Mouse (Mus musculus) kidney, embryonic 14.5 days (tissue): Measurements from ENCODE around the gene Cdh20. TPM values are rescaled to one million over a fixed set of nuclear protein-coding genes. Genes with fewer than 3 reads are reported as not detected.

ENCODE experiments used
- ATAC-seq: fragments of 200-750 bp; cut with Nextera tagmentation; 2 replicates; pipeline ENCODE4 v1.8.0; 2017; ENCODE audit warnings: moderate number of reproducible peaks, mild to moderate bottlenecking, moderate TSS enrichment, moderate library complexity; ENCODE audit not compliant: low FRiP score, low TSS enrichment
- H3K27ac ChIP-seq: fragments of 300-500 bp; sonication (generic); 2 replicates; pipeline ENCODE4 v1.5.1; 2014; ENCODE audit warnings: low read depth, mild to moderate bottlenecking, low read length, moderate library complexity, mixed read lengths
- H3K27me3 ChIP-seq: fragments of 300-500 bp; sonication (generic); 2 replicates; pipeline ENCODE4 v1.6.1; 2014; ENCODE audit warnings: mild to moderate bottlenecking, low read length; ENCODE audit not compliant: control insufficient read depth, insufficient read depth
- H3K36me3 ChIP-seq: fragments of 300-500 bp; sonication (generic); 2 replicates; pipeline ENCODE4 v1.6.1; 2014; ENCODE audit warnings: low read length, mixed read lengths; ENCODE audit not compliant: control insufficient read depth, insufficient read depth
- H3K4me1 ChIP-seq: fragments of 300-500 bp; sonication (generic); 2 replicates; pipeline ENCODE4 v1.6.1; 2014; ENCODE audit warnings: low read length, mixed read lengths; ENCODE audit not compliant: control insufficient read depth, insufficient read depth
- H3K4me2 ChIP-seq: fragments of 300-500 bp; sonication (generic); replicated peaks from 2 replicates; pipeline ENCODE4 v1.6.1; 2014; ENCODE audit warnings: low read depth, mild to moderate bottlenecking, low read length
- H3K4me3 ChIP-seq: fragments of 300-500 bp; sonication (generic); 2 replicates; pipeline ENCODE4 v1.5.1; 2014; ENCODE audit warnings: mild to moderate bottlenecking, low read length
- H3K9ac ChIP-seq: fragments of 300-500 bp; sonication (generic); 2 replicates; pipeline ENCODE4 v1.6.1; 2014; ENCODE audit warnings: low read depth, mild to moderate bottlenecking, low read length, moderate library complexity
- H3K9me3 ChIP-seq: fragments of 300-500 bp; sonication (generic); 2 replicates; pipeline ENCODE4 v1.6.1; 2016; ENCODE audit warnings: low read length; ENCODE audit not compliant: control insufficient read depth
- WGBS: fragments of 180-500 bp; shearing (Covaris S2); extraction: QIAGEN DNeasy Blood & Tissue Kit; methylation state at CpG from one replicate; pipeline ENCODE4 v1.1.7; 2014; 5-methylcytosine and 5-hydroxymethylcytosine counted together
- polyA plus RNA-seq: library from polyadenylated mRNA; unstranded; fragments of >200 nt; fragmentation: Nextera tagmentation; extraction: Ambion mirVana; gene quantifications from 2 replicates; pipeline ENCODE4 v1.2.1, GENCODE M21; 2014

Cdh20 gene
- polyA plus RNA-seq, 1 experiment from 2014 or later: 0.08 TPM

DNA sequence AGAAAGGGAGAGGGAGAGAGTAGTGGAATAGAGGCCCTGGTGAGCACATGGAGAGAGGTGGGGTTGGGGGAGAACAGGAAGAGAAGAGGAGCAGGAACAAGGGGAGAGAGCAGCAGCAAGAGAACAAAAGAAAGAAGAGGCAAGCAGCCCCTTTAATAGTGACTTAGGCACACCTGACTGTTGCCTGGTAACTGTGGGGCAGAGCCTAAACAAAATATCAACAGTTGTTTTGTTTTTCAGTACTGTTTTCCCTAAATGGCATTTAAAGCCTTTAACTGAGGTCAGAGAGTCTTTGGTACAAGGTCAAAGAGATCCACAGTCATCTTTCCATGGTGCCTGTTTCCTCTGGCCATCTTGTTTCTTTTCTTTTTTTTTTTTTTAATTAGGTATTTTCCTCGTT is 245.0 kb downstream of the Cdh20 start:
- Histone ChIP-seq H3K4me2 (no peak overlapping the region), H3K9ac (no peak overlapping the region), H3K27me3 (no peaks in the 10 kb centered on the region), H3K4me3 (no peak overlapping the region), H3K27ac (no peak overlapping the region), H3K9me3 (no peaks in the 10 kb centered on the region), H3K4me1 (no peaks in the 10 kb centered on the region), H3K36me3 (no peaks in the 10 kb centered on the region)
- whole genome bisulfite sequencing: 83% methylated on average over 1 of the region's 1 CpGs
- ATAC-seq: no peak

DNA sequence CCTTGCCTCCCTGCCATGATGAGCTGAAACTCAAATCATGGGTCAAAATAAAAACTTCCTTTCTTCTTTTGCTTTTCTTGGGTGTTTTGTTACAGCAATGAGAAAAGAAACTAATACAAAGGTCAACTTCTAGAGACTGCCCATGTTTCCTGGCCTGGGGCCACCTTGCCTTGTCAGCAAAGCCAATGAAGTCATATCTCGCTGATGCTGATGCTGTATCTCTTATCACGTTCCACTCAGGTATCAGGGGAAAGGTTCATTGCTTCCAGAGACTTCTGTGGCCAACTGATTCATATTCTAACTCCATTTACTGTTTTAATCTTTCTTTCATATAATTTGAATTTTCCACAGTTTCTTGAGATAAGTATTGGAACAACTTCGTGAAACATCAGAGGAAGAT is 273.3 kb downstream of the Cdh20 start:
- no peaks in the 10 kb centered on the region for H3K4me1 ChIP-seq

More for the DNA sequence above, 273.3 kb downstream of the Cdh20 start:
- no peak overlapping the region for H3K4me2 ChIP-seq
- no peak overlapping the region for H3K4me3 ChIP-seq
- H3K36me3 ChIP-seq: no peaks in the 10 kb centered on the region
- no peak for ATAC-seq
- WGBS: 84% methylated on average over 3 of the region's 3 CpGs
- H3K27ac ChIP-seq: no peak overlapping the region
- H3K9me3 ChIP-seq: no peaks in the 10 kb centered on the region
- no peaks in the 10 kb centered on the region for H3K27me3 ChIP-seq
- no peak overlapping the region for H3K9ac ChIP-seq
